Mouse (Mus musculus) midbrain, embryonic 16.5 days (tissue): ENCODE results near the gene Cyb561d2. TPM values are rescaled to one million over a fixed set of nuclear protein-coding genes. Genes with fewer than 3 reads are reported as not detected.

Source experiments
- ATAC-seq: fragments of 200-750 bp; cut with Nextera tagmentation; 2 replicates; pipeline ENCODE4 v1.8.0; 2017; ENCODE audit warnings: moderate TSS enrichment
- H3K27ac ChIP-seq: fragments of 300-500 bp; sonication (generic); 2 replicates; pipeline ENCODE4 v1.5.1; 2014; ENCODE audit warnings: mild to moderate bottlenecking, low read length, mixed read lengths
- H3K27me3 ChIP-seq: fragments of 300-500 bp; sonication (generic); 2 replicates; pipeline ENCODE4 v1.6.1; 2014; ENCODE audit warnings: low read depth, low read length, mixed read lengths; ENCODE audit not compliant: control insufficient read depth, insufficient read depth
- H3K36me3 ChIP-seq: fragments of 300-500 bp; sonication (generic); 2 replicates; pipeline ENCODE4 v1.6.1; 2014; ENCODE audit warnings: mild to moderate bottlenecking, low read length, moderate library complexity, mixed read lengths; ENCODE audit not compliant: control insufficient read depth, insufficient read depth
- H3K4me1 ChIP-seq: fragments of 300-500 bp; sonication (generic); 2 replicates; pipeline ENCODE4 v1.6.1; 2014; ENCODE audit warnings: mild to moderate bottlenecking, low read length, mixed read lengths; ENCODE audit not compliant: control insufficient read depth, insufficient read depth
- H3K4me2 ChIP-seq: fragments of 300-500 bp; sonication (generic); 2 replicates; pipeline ENCODE4 v1.6.1; 2014; ENCODE audit warnings: mild to moderate bottlenecking, low read length, mixed read lengths
- H3K4me3 ChIP-seq: fragments of 300-500 bp; sonication (generic); 2 replicates; pipeline ENCODE4 v1.5.1; 2014; ENCODE audit warnings: low read depth, mild to moderate bottlenecking, low read length, moderate library complexity, mixed read lengths
- H3K9ac ChIP-seq: fragments of 300-500 bp; sonication (generic); 2 replicates; pipeline ENCODE4 v1.6.1; 2014; ENCODE audit warnings: low read depth, low read length, mixed read lengths
- H3K9me3 ChIP-seq: fragments of 300-500 bp; sonication (generic); replicated peaks from 2 replicates; pipeline ENCODE4 v1.6.1; 2014; ENCODE audit warnings: mild to moderate bottlenecking, low read length, mixed read lengths; ENCODE audit not compliant: control insufficient read depth, poor library complexity, severe bottlenecking
- WGBS: fragments of 180-500 bp; shearing (Covaris S2); extraction: QIAGEN DNeasy Blood & Tissue Kit; methylation state at CpG from one replicate; pipeline ENCODE4 v1.1.7; 2014; 5-methylcytosine and 5-hydroxymethylcytosine counted together
- polyA plus RNA-seq: library from polyadenylated mRNA; unstranded; fragments of >200 nt; fragmentation: Nextera tagmentation; extraction: Ambion mirVana; gene quantifications from 2 replicates; pipeline ENCODE4 v1.2.1, GENCODE M21; 2015

Cyb561d2 gene
- polyA plus RNA-seq, 1 experiment from 2014 or later = 50.7 TPM

DNA sequence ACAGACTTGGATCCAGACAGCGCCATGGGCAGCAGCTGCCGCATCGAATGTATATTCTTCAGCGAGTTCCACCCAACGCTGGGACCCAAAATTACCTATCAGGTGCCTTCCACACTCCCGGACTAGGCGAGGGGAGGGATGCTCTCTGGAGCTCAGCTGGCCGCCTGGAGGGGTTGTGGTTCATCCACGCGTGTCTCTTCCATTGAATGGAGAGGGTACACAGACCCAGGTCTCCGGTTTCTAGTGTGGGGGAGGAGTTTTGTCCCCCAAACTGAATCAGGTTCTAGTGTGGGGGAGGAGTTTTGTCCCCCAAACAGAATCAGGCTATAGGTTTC is 326 bp upstream of the Cyb561d2 start:
- H3K36me3 ChIP-seq = peaks cover 34% of the 10 kb centered on the region
- ATAC-seq = peak; percentile 5; the same call in 1 of the 2 replicates
- peak overlapping the region; percentile 74 for H3K9ac ChIP-seq
- peak overlapping the region; percentile 97 for H3K4me2 ChIP-seq
- no peaks in the 10 kb centered on the region for H3K9me3 ChIP-seq
- peak overlapping the region; percentile 69 for H3K4me3 ChIP-seq
- 2% methylated on average over 11 of the region's 11 CpGs for WGBS
- peaks cover 33% of the 10 kb centered on the region for H3K4me1 ChIP-seq
- peak overlapping the region; percentile 73 for H3K27ac ChIP-seq
- H3K27me3 ChIP-seq = no peaks in the 10 kb centered on the region

DNA sequence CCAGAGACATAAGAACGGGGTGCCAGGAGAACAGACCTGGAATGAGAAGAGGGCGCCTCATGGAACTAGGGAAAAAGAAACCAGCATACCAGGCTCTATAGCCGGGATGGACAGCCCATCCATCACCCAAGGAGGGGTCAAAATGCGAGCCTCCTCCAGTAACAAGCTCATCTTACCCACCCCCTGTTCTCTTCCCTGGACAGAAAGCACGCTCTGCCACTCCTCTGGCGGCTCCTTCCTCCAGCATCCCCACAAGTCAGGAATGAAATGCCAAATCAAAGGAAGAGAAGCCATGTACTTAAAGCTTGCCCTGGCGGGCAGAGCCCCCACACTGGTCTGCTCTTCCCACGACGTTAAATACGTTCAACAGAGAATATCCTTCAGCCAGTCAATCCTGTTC is 988 bp downstream of the Cyb561d2 start:
- Histone ChIP-seq H3K27me3 (no peaks in the 10 kb centered on the region), H3K36me3 (peaks cover 34% of the 10 kb centered on the region), H3K4me1 (peaks cover 36% of the 10 kb centered on the region), H3K27ac (peak overlapping the region; percentile 73; the same call in 1 of the 2 replicates), H3K4me2 (peak overlapping the region; percentile 97), H3K9me3 (no peaks in the 10 kb centered on the region), H3K4me3 (peak overlapping the region; percentile 69), H3K9ac (peak overlapping the region; percentile 74)
- 42% methylated on average over 10 of the region's 10 CpGs for WGBS
- no peak for ATAC-seq

DNA sequence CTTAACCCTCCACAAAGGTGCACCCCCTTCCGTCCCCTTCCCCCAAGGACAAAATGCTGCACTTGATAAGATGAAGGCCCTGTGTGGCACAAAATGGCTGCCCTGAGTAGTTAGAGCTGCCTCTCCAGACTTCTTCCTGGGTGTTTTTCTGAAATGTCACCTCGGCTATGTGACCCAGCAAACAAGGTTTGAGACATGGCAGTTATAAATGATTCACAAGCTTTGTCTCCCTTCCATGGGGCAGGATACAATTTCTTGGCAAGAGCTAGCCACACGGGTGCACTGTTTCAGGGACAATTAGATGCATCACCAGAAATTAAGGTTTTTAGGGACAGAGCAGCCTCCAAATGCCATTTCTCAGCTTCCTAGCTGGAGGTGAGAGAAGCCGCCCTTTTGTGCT is 1.6 kb downstream of the Cyb561d2 start:
- no peak overlapping the region for H3K4me3 ChIP-seq
- H3K4me2 ChIP-seq = peak overlapping the region; percentile 97; the same call in 1 of the 2 replicates
- H3K9me3 ChIP-seq = no peaks in the 10 kb centered on the region
- 75% methylated on average over 4 of the region's 4 CpGs for WGBS
- peaks cover 34% of the 10 kb centered on the region for H3K36me3 ChIP-seq
- H3K4me1 ChIP-seq = peaks cover 40% of the 10 kb centered on the region
- H3K27me3 ChIP-seq = no peaks in the 10 kb centered on the region
- H3K9ac ChIP-seq = no peak overlapping the region
- H3K27ac ChIP-seq = no peak overlapping the region
- ATAC-seq = no peak

DNA sequence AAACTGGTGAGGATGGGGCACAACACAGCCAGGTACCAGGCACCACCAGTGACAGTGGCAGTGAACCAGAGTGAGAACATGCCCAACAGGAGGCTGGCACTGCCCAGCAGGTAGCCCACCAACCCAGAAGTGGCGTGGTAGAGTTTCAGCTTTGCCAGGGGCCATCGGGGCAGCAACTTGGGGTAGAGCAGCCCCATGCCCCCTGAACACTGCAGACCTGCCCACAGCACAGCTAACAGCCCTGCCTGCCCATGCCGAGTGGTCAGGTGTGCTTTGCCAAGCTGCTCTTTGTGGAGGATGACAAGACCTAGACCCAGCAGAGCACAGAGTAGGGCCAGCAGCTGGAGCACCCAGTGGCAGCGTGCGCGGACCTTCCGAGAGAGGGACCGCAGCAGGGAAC is 2.1 kb downstream of the Cyb561d2 start:
- H3K4me3 ChIP-seq = no peak overlapping the region
- H3K9me3 ChIP-seq = no peaks in the 10 kb centered on the region
- no peaks in the 10 kb centered on the region for H3K27me3 ChIP-seq
- H3K9ac ChIP-seq = no peak overlapping the region
- no peak overlapping the region for H3K4me2 ChIP-seq
- ATAC-seq = no peak
- peaks cover 41% of the 10 kb centered on the region for H3K4me1 ChIP-seq
- no peak overlapping the region for H3K27ac ChIP-seq
- H3K36me3 ChIP-seq = peaks cover 30% of the 10 kb centered on the region
- WGBS = 95% methylated on average over 8 of the region's 8 CpGs

DNA sequence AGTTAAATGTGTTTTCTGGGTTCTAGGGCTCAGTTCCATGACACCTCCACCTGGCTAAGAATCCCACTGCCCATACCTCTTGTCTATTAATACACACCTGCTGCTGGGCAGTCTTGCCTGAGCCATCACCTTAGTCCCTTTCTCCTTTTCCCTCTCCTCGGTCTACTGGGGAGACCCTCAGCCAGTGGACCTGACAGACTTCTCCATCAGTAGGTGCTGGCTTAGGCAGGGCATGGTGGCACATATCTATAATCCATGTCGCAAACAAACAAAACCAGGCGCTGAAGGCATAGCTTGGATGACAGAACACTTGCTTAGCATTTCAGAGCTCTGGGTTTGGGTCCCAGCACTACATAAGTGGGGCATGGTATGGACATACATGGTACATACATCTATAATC is 3.3 kb downstream of the Cyb561d2 start:
- H3K4me2 ChIP-seq = no peak overlapping the region
- H3K4me3 ChIP-seq = no peak overlapping the region
- H3K36me3 ChIP-seq = peaks cover 23% of the 10 kb centered on the region
- no peaks in the 10 kb centered on the region for H3K9me3 ChIP-seq
- ATAC-seq = no peak
- H3K9ac ChIP-seq = no peak overlapping the region
- peaks cover 41% of the 10 kb centered on the region for H3K4me1 ChIP-seq
- H3K27me3 ChIP-seq = no peaks in the 10 kb centered on the region
- H3K27ac ChIP-seq = no peak overlapping the region
- 88% methylated on average over 3 of the region's 3 CpGs for WGBS

DNA sequence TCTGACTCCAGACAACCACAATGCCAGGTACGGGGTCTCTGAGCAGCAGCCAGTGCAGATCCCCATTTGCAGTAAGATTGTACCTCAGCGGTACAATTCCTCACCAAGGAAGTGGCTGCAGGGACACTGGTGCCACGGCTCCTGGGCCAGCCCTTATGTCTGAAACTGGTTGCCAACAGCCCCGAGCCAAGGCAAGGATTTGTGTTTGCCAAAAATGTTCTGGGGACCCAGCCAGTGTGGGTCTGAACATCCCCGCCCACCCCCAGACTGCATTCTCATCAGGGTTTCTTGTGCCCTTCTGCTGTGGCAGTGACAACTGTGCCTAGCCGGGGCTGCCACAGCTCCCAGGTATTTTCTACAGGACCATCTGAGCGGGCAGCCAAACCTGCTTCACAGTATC is 3.8 kb downstream of the Cyb561d2 start:
- Histone ChIP-seq H3K27ac (no peak overlapping the region), H3K4me3 (no peak overlapping the region), H3K4me2 (no peak overlapping the region), H3K4me1 (peaks cover 41% of the 10 kb centered on the region), H3K9me3 (no peaks in the 10 kb centered on the region), H3K27me3 (no peaks in the 10 kb centered on the region), H3K36me3 (peaks cover 19% of the 10 kb centered on the region), H3K9ac (no peak overlapping the region)
- no peak for ATAC-seq
- 96% methylated on average over 7 of the region's 7 CpGs for WGBS

DNA sequence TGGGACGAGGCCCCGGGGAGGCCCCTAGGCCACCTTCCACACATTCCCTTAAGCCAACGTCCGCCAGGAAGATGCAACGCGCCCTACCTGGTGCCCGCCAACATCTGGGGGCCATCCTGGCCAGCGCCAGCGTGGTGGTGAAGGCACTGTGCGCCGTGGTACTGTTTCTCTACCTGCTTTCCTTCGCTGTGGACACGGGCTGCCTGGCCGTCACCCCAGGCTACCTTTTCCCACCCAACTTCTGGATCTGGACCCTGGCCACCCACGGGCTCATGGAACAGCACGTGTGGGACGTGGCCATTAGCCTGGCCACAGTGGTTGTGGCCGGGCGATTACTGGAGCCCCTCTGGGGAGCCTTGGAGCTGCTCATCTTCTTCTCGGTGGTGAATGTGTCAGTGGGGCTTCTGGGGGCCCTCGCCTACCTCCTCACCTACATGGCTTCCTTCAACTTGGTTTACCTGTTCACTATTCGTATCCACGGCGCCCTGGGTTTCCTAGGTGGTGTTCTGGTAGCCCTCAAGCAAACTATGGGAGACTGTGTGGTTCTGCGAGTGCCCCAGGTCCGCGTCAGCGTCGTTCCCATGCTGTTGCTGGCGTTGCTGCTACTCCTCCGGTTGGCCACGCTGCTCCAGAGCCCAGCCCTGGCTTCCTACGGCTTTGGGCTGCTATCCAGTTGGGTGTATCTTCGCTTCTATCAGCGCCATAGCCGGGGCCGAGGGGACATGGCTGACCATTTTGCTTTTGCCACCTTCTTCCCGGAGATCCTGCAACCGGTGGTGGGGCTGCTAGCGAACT is 7.4 kb downstream of the Cyb561d2 start:
- H3K36me3 ChIP-seq = peaks cover 14% of the 10 kb centered on the region
- peak overlapping the region; percentile 86 for H3K9ac ChIP-seq
- peak overlapping the region; percentile 69 for H3K27ac ChIP-seq
- WGBS = under 1% methylated on average over 40 of the region's 40 CpGs
- peak overlapping the region; percentile 98 for H3K4me2 ChIP-seq
- peak overlapping the region; percentile 88 for H3K4me3 ChIP-seq
- H3K9me3 ChIP-seq = no peaks in the 10 kb centered on the region
- H3K27me3 ChIP-seq = no peaks in the 10 kb centered on the region
- H3K4me1 ChIP-seq = peaks cover 21% of the 10 kb centered on the region
- ATAC-seq = no peak; the same call in 1 of the 2 replicates

DNA sequence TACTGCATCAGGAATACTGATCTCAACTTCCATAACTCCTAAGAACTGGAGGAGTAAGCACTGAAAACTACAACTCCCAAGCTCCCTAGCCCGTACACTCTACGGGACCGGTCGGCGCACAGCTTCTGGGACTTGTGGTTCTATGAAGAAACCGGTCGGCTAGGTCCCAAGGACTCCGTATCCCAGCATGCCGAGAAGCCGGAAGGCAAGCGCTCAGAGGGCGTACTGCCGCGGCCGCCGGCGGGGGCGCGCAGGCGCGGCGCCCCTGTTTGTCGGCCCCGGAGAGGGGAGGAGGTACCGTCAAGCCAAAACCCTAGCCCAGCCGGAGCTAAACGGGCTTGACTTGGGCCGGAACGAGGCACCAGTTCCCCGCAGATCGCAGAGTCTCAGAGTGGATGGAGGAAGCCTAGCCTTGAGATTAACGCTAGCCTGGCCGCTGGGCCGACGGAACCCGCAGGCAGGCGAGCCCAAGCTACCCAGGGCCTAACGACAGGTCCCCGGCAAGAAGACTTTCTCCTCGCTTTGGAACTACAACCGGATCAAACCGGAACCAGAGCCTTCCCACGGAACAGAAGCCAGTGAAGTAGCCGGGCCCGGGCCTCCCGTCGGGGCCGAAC is 8.1 kb downstream of the Cyb561d2 start, which contains the start of gene Tmem115:
Tmem115 (plus strand) TSS at position 155 of the 617 bp plus-strand sequence.
- ATAC-seq = peak; percentile 98
- no peaks in the 10 kb centered on the region for H3K27me3 ChIP-seq
- no peaks in the 10 kb centered on the region for H3K9me3 ChIP-seq
- peaks cover 21% of the 10 kb centered on the region for H3K4me1 ChIP-seq
- peak within 1 kb of the TSS; percentile 69 for H3K27ac ChIP-seq
- H3K4me3 ChIP-seq = peak within 1 kb of the TSS; percentile 88
- peak within 1 kb of the TSS; percentile 98 for H3K4me2 ChIP-seq
- peaks cover 8% of the 10 kb centered on the region for H3K36me3 ChIP-seq
- under 1% methylated on average over 48 of the region's 48 CpGs for WGBS
- H3K9ac ChIP-seq = peak within 1 kb of the TSS; percentile 86
